Comparison of ENCODE assay signal across 8 mouse cellular contexts in genomic region chr12:86421490-86421904, GRCm38 (mm10).
DNase-seq lines count a peak whose midpoint lies in the region; ATAC-seq and TF ChIP-seq lines count a peak whose summit lies in the region.

No protein-coding gene starts in this region.

- H3K4me3 ChIP-seq in embryonic fibroblast, embryonic 13.5 days (ENCODE audit: insufficient read depth, low read length) = peak overlapping the region; percentile 34
- peak overlapping the region; percentile 39 for H3K4me3 ChIP-seq in liver, embryonic 12.5 days

- no peak overlapping the region for H3K9ac ChIP-seq in liver, embryonic 12.5 days

- no peaks in the 10 kb centered on the region for H3K4me1 ChIP-seq in embryonic fibroblast, embryonic 13.5 days (ENCODE audit: control insufficient read depth, insufficient read depth, low read length)
- H3K4me1 ChIP-seq in liver, embryonic 12.5 days = no peaks in the 10 kb centered on the region

- H3K4me2 ChIP-seq in liver, embryonic 12.5 days = peak overlapping the region; percentile 64

- H3K27ac ChIP-seq in embryonic fibroblast, embryonic 13.5 days (ENCODE audit: insufficient read depth, low read length) = no peak overlapping the region
- H3K27ac ChIP-seq in liver, embryonic 12.5 days = no peak overlapping the region

- intact Hi-C loops in heart, postnatal 10 days (cut with DNase I) = no loop called here

- H3K9me3 ChIP-seq in liver, embryonic 12.5 days (replicated peaks) = no peaks in the 10 kb centered on the region

- peaks cover 93% of the 10 kb centered on the region for H3K27me3 ChIP-seq in liver, embryonic 12.5 days (replicated peaks)

- 1% methylated on average over 36 of the region's 37 CpGs for WGBS in liver, embryonic 12.5 days (ENCODE audit: insufficient replicate concordance)

- ATAC-seq in liver, embryonic 12.5 days = peak; percentile 30; the same call in 1 of the 2 replicates
- no peak for ATAC-seq in activated CD4-positive, CD25-positive, alpha-beta regulatory T cell, adult 4 months

- DNase-seq in ovary, postnatal 14 days (ENCODE audit: low spot score) = peak; percentile 6
- DNase-seq in ovary, adult 18-20 months (ENCODE audit: low spot score) = no peak
- DNase-seq in heart, postnatal 10 days = peak; percentile 67 to 70
- DNase-seq in kidney, postnatal 4 days = peak; percentile 63 to 73
- DNase-seq in retina, embryonic 14.5 days (ENCODE audit: low spot score) = peak; percentile 71

- no peak for TF ChIP-seq POLR2A in embryonic fibroblast, embryonic 13.5 days (IDR thresholded peaks at IDR 0.05; ENCODE audit: low read depth, low read length)

- no peaks in the 10 kb centered on the region for H3K36me3 ChIP-seq in liver, embryonic 12.5 days

- TF ChIP-seq CTCF in embryonic fibroblast, embryonic 13.5 days (IDR thresholded peaks at IDR 0.05; ENCODE audit: borderline replicate concordance, insufficient read depth, low read length) = no peak
